Mouse (Mus musculus) cerebellum, adult 18-20 months (tissue): ENCODE measurements at regions not wholly inside any gene's neighbourhood (a gene's known extent, or its start where the extent isn't known, plus 50 kb on each side); places are given as distances from the start of the nearest gene placed in this dataset.
A peak's percentile ranks its signal among the peaks of the same experiment; 100 is the strongest.

ENCODE experiments used
- DNase-seq, 2 experiments: peaks; one replicate each; pipeline ENCODE4 v3.0.0; 2021

GRCm38 (mm10) chr8:93691375-93691774 is 118.4 kb upstream of the Gnao1 start:
- no peak for DNase-seq

GRCm38 (mm10) chr8:93691826-93692225 is 117.9 kb upstream of the Gnao1 start:
- DNase-seq: no peak

- DNase-seq: no peak
These were observed 112.6 kb upstream of the Gnao1 start for GRCm38 (mm10) chr8:93697206-93697605.

- DNase-seq: no peak
These were observed 111.3 kb upstream of the Gnao1 start for GRCm38 (mm10) chr8:93698508-93698907.

GRCm38 (mm10) chr8:93701391-93701790 is 108.4 kb upstream of the Gnao1 start:
- DNase-seq: no peak

GRCm38 (mm10) chr8:93712066-93712706 is 97.6 kb upstream of the Gnao1 start:
- no peak for DNase-seq

GRCm38 (mm10) chr8:93713221-93713620 is 96.5 kb upstream of the Gnao1 start:
- DNase-seq: no peak

GRCm38 (mm10) chr8:93724896-93725489 is 84.8 kb upstream of the Gnao1 start:
- DNase-seq: no peak

GRCm38 (mm10) chr8:93729124-93729930 is 80.4 kb upstream of the Gnao1 start:
- DNase-seq: peak in 1 of 2 experiments; percentile 21

GRCm38 (mm10) chr8:93730738-93731700 is 78.7 kb upstream of the Gnao1 start:
- DNase-seq: no peak

GRCm38 (mm10) chr8:93734818-93735217 is 74.9 kb upstream of the Gnao1 start:
- peak; percentile 25 to 39 for DNase-seq

GRCm38 (mm10) chr8:93740281-93740680 is 69.5 kb upstream of the Gnao1 start:
- DNase-seq: no peak

- DNase-seq: no peak
These were observed 61.0 kb upstream of the Gnao1 start for GRCm38 (mm10) chr8:93748720-93749119.

GRCm38 (mm10) chr8:93750921-93751320 is 58.8 kb upstream of the Gnao1 start:
- no peak for DNase-seq

GRCm38 (mm10) chr8:93755981-93756380 is 53.8 kb upstream of the Gnao1 start:
- no peak for DNase-seq
